Mouse (Mus musculus) liver, adult 2 months (tissue): Measurements from ENCODE around the gene Apol11a.

ENCODE experiments used
- CTCF ChIP-seq: fragments of 200-500 bp; IDR thresholded peaks from 2 replicates; pipeline ENCODE4 v1.5.1; 2011; ENCODE audit warnings: low read depth, low read length, control low read depth
- POLR2A ChIP-seq: fragments of 200-500 bp; IDR thresholded peaks from 2 replicates; pipeline ENCODE4 v1.6.1; 2011; ENCODE audit warnings: low read length, control low read depth; ENCODE audit not compliant: insufficient read depth; ENCODE audit errors: extremely low read depth

DNA sequence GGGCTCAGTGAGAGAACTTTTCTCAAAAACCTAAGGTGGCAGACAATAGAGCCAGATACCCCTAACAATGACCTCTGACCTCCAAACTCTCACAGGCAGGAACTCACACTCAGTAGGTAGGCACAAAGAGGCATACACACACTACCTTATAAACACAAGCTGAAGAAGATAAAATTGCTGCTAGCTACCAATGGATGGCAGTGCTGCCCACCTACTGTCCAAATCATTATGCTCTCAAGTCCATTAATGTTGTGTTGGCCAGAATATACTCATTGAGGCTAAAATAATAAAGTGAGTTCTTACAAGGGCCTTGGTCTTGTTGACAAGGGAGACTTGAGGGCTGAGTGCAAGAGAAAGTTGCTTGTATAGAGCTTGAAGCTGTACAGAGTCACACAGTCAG, 55.1 kb downstream of the Apol11a start:
- TF ChIP-seq CTCF: no peak
- TF ChIP-seq POLR2A: no peak
